Mouse (Mus musculus): Measurements from ENCODE around the gene Mrps26. TPM values are rescaled to one million over a fixed set of nuclear protein-coding genes. Genes with fewer than 3 reads are reported as not detected.
"Not testable (repeated sequence)": the region's sequence is repeated elsewhere in the genome, so short reads cannot be mapped to it uniquely, and the experiment has no call there.

Mrps26 gene
- polyA plus RNA-seq, 1 experiment from 2014 or later: 74.6 TPM

- peak overlapping the region; percentile 88 for H3K4me3 ChIP-seq (ENCODE audit: low read depth, low read length)
- peaks cover 3% of the 10 kb centered on the region; the same call in 1 of the 2 replicates for H3K36me3 ChIP-seq (ENCODE audit: control insufficient read depth, insufficient read depth, low read length)
- H3K27me3 ChIP-seq (ENCODE audit: control insufficient read depth, insufficient read depth, low read length): no peaks in the 10 kb centered on the region
- WGBS: under 1% methylated on average over 23 of the region's 23 CpGs
- peak overlapping the region; percentile 49; the same call in 1 of the 2 replicates for H3K27ac ChIP-seq (replicated peaks)
- TF ChIP-seq EP300 (optimal IDR thresholded peaks at IDR 0.05) (no peak), CTCF (IDR thresholded peaks at IDR 0.05; ENCODE audit: low read depth) (no peak)
- ATAC-seq (ENCODE audit: low FRiP score, low TSS enrichment) (peak; percentile 30), DNase-seq (ENCODE audit: low spot score) (no peak)
- H3K4me2 ChIP-seq (replicated peaks; ENCODE audit: low read depth): peak overlapping the region; percentile 88
- no peaks in the 10 kb centered on the region for H3K4me1 ChIP-seq (replicated peaks; ENCODE audit: control insufficient read depth, insufficient read depth)
- peak overlapping the region; percentile 84 for H3K9ac ChIP-seq (ENCODE audit: low read length)
- H3K9me3 ChIP-seq (ENCODE audit: control insufficient read depth, low read length): no peaks in the 10 kb centered on the region
Observed at GRCm38 (mm10) chr2:130564063-130564462, 521 bp downstream of the Mrps26 start.

- TF ChIP-seq EP300 (optimal IDR thresholded peaks at IDR 0.05) (no peak), CTCF (IDR thresholded peaks at IDR 0.05; ENCODE audit: low read depth) (no peak)
- Histone ChIP-seq H3K27me3 (ENCODE audit: control insufficient read depth, insufficient read depth, low read length) (no peaks in the 10 kb centered on the region), H3K4me1 (replicated peaks; ENCODE audit: control insufficient read depth, insufficient read depth) (no peaks in the 10 kb centered on the region), H3K27ac (replicated peaks) (no peak overlapping the region), H3K4me3 (ENCODE audit: low read depth, low read length) (no peak overlapping the region), H3K36me3 (ENCODE audit: control insufficient read depth, insufficient read depth, low read length) (peaks cover under 1% of the 10 kb centered on the region; the same call in 1 of the 2 replicates), H3K9me3 (ENCODE audit: control insufficient read depth, low read length) (no peaks in the 10 kb centered on the region), H3K9ac (ENCODE audit: low read length) (no peak overlapping the region), H3K4me2 (replicated peaks; ENCODE audit: low read depth) (peak overlapping the region; percentile 88; the same call in 1 of the 2 replicates)
- ATAC-seq (ENCODE audit: low FRiP score, low TSS enrichment): no peak
- 82% methylated on average over 8 of the region's 8 CpGs for WGBS
- no peak for DNase-seq (ENCODE audit: low spot score)
Observed at GRCm38 (mm10) chr2:130564983-130565382, 1.4 kb downstream of the Mrps26 start.

- TF ChIP-seq CTCF (IDR thresholded peaks at IDR 0.05; ENCODE audit: low read depth): no peak
- no peak for TF ChIP-seq EP300 (optimal IDR thresholded peaks at IDR 0.05)
- H3K4me1 ChIP-seq (replicated peaks; ENCODE audit: control insufficient read depth, insufficient read depth): no peaks in the 10 kb centered on the region
- no peak overlapping the region for H3K9ac ChIP-seq (ENCODE audit: low read length)
- DNase-seq (ENCODE audit: low spot score): no peak
- H3K4me3 ChIP-seq (ENCODE audit: low read depth, low read length): no peak overlapping the region
- 54% methylated on average over 4 of the region's 4 CpGs for WGBS
- no peak overlapping the region for H3K4me2 ChIP-seq (replicated peaks; ENCODE audit: low read depth)
- ATAC-seq (ENCODE audit: low FRiP score, low TSS enrichment): no peak
- no peaks in the 10 kb centered on the region; the same call in 1 of the 2 replicates for H3K36me3 ChIP-seq (ENCODE audit: control insufficient read depth, insufficient read depth, low read length)
- H3K27ac ChIP-seq (replicated peaks): no peak overlapping the region
- no peaks in the 10 kb centered on the region for H3K9me3 ChIP-seq (ENCODE audit: control insufficient read depth, low read length)
- no peaks in the 10 kb centered on the region for H3K27me3 ChIP-seq (ENCODE audit: control insufficient read depth, insufficient read depth, low read length)
Observed at GRCm38 (mm10) chr2:130568921-130569320, 5.4 kb downstream of the Mrps26 start.

- Histone ChIP-seq H3K9ac (ENCODE audit: low read length) (no peak overlapping the region), H3K9me3 (ENCODE audit: control insufficient read depth, low read length) (no peaks in the 10 kb centered on the region), H3K4me1 (replicated peaks; ENCODE audit: control insufficient read depth, insufficient read depth) (no peaks in the 10 kb centered on the region), H3K4me2 (replicated peaks; ENCODE audit: low read depth) (no peak overlapping the region), H3K4me3 (ENCODE audit: low read depth, low read length) (no peak overlapping the region), H3K36me3 (ENCODE audit: control insufficient read depth, insufficient read depth, low read length) (no peaks in the 10 kb centered on the region; the same call in 1 of the 2 replicates), H3K27me3 (ENCODE audit: control insufficient read depth, insufficient read depth, low read length) (no peaks in the 10 kb centered on the region), H3K27ac (replicated peaks) (no peak overlapping the region)
- ATAC-seq (ENCODE audit: low FRiP score, low TSS enrichment) (no peak), DNase-seq (ENCODE audit: low spot score) (no peak)
- TF ChIP-seq CTCF (IDR thresholded peaks at IDR 0.05; ENCODE audit: low read depth): no peak
Observed at GRCm38 (mm10) chr2:130569926-130570325, 6.4 kb downstream of the Mrps26 start.

GRCm38 (mm10) chr2:130574960-130575359, 11.4 kb downstream of the Mrps26 start:
- H3K4me2 ChIP-seq (replicated peaks; ENCODE audit: low read depth): no peak overlapping the region
- H3K27ac ChIP-seq (replicated peaks): no peak overlapping the region
- no peak overlapping the region for H3K9ac ChIP-seq (ENCODE audit: low read length)
- ATAC-seq (ENCODE audit: low FRiP score, low TSS enrichment) (no peak), DNase-seq (ENCODE audit: low spot score) (no peak)
- peaks cover 8% of the 10 kb centered on the region; the same call in 1 of the 2 replicates for H3K27me3 ChIP-seq (ENCODE audit: control insufficient read depth, insufficient read depth, low read length)
- WGBS: 82% methylated on average over 5 of the region's 5 CpGs
- H3K9me3 ChIP-seq (ENCODE audit: control insufficient read depth, low read length): no peaks in the 10 kb centered on the region
- TF ChIP-seq CTCF (IDR thresholded peaks at IDR 0.05; ENCODE audit: low read depth) (0 out of 2 replicates have a peak, but pooled peaks have one; percentile 25), EP300 (optimal IDR thresholded peaks at IDR 0.05) (no peak)
- no peak overlapping the region for H3K4me3 ChIP-seq (ENCODE audit: low read depth, low read length)
- H3K4me1 ChIP-seq (replicated peaks; ENCODE audit: control insufficient read depth, insufficient read depth): no peaks in the 10 kb centered on the region
- H3K36me3 ChIP-seq (ENCODE audit: control insufficient read depth, insufficient read depth, low read length): no peaks in the 10 kb centered on the region

- TF ChIP-seq CTCF (IDR thresholded peaks at IDR 0.05; ENCODE audit: low read depth): no peak
- no peak for TF ChIP-seq EP300 (optimal IDR thresholded peaks at IDR 0.05)
- 60% methylated on average over 9 of the region's 9 CpGs for WGBS
- H3K9ac ChIP-seq (ENCODE audit: low read length): peak within 1 kb of the TSS; percentile 38
- H3K9me3 ChIP-seq (ENCODE audit: control insufficient read depth, low read length): no peaks in the 10 kb centered on the region
- peaks cover 8% of the 10 kb centered on the region; the same call in 1 of the 2 replicates for H3K27me3 ChIP-seq (ENCODE audit: control insufficient read depth, insufficient read depth, low read length)
- H3K27ac ChIP-seq (replicated peaks): no peak within 1 kb of the TSS
- no peaks in the 10 kb centered on the region for H3K36me3 ChIP-seq (ENCODE audit: control insufficient read depth, insufficient read depth, low read length)
- DNase-seq (ENCODE audit: low spot score) (no peak), ATAC-seq (ENCODE audit: low FRiP score, low TSS enrichment) (no peak)
- H3K4me1 ChIP-seq (replicated peaks; ENCODE audit: control insufficient read depth, insufficient read depth): no peaks in the 10 kb centered on the region; the same call in 1 of the 2 replicates
- peak within 1 kb of the TSS; percentile 26 for H3K4me3 ChIP-seq (ENCODE audit: low read depth, low read length)
- peak within 1 kb of the TSS; percentile 47 for H3K4me2 ChIP-seq (replicated peaks; ENCODE audit: low read depth)
Observed at GRCm38 (mm10) chr2:130575873-130576272, 12.3 kb downstream of the Mrps26 start, which contains the start of gene Oxt. TSS of gene Oxt (plus strand) at chr2:130576173.

GRCm38 (mm10) chr2:130576564-130576963, 13.0 kb downstream of the Mrps26 start:
- 3% methylated on average over 26 of the region's 32 CpGs for WGBS
- not testable (repeated sequence) for H3K4me1 ChIP-seq (replicated peaks; ENCODE audit: control insufficient read depth, insufficient read depth); H3K27me3 ChIP-seq (ENCODE audit: control insufficient read depth, insufficient read depth, low read length); H3K9me3 ChIP-seq (ENCODE audit: control insufficient read depth, low read length); H3K36me3 ChIP-seq (ENCODE audit: control insufficient read depth, insufficient read depth, low read length); H3K27ac ChIP-seq (replicated peaks)
- Histone ChIP-seq H3K4me2 (replicated peaks; ENCODE audit: low read depth) (peak overlapping the region; percentile 47), H3K4me3 (ENCODE audit: low read depth, low read length) (peak overlapping the region; percentile 26), H3K9ac (ENCODE audit: low read length) (peak overlapping the region; percentile 38)
- DNase-seq (ENCODE audit: low spot score) (peak; percentile 46), ATAC-seq (ENCODE audit: low FRiP score, low TSS enrichment) (0 out of 2 replicates have a peak, but pooled peaks have one; percentile 8)
